Mouse (Mus musculus): ENCODE measurements around the gene Prmt8.

Prmt8 gene

GRCm38 (mm10) chr6:127663263-127663662, 106.0 kb downstream of the Prmt8 start:
- no peak for DNase-seq (ENCODE audit: low read depth, low spot score)

GRCm38 (mm10) chr6:127661717-127662292, 107.5 kb downstream of the Prmt8 start:
- DNase-seq (ENCODE audit: low read depth, low spot score): no peak

- no peak for DNase-seq (ENCODE audit: low read depth, low spot score)
These were observed 109.3 kb downstream of the Prmt8 start for GRCm38 (mm10) chr6:127659966-127660365.

GRCm38 (mm10) chr6:127659472-127659871, 109.8 kb downstream of the Prmt8 start:
- no peak for DNase-seq (ENCODE audit: low read depth, low spot score)

- no peak for DNase-seq (ENCODE audit: low read depth, low spot score)
These were observed 112.1 kb downstream of the Prmt8 start for GRCm38 (mm10) chr6:127657152-127657551.

GRCm38 (mm10) chr6:127655988-127656387, 113.3 kb downstream of the Prmt8 start:
- DNase-seq (ENCODE audit: low read depth, low spot score): no peak

- DNase-seq (ENCODE audit: low read depth, low spot score): no peak
These were observed 128.0 kb downstream of the Prmt8 start for GRCm38 (mm10) chr6:127641077-127641801.

All from CD4-positive helper T cell, adult 2 months (primary cell).